Mouse (Mus musculus): ENCODE measurements at regions not wholly inside any gene's neighbourhood (a gene's known extent, or its start where the extent isn't known, plus 50 kb on each side); places are given as distances from the start of the nearest gene placed in this dataset.
A peak's percentile ranks its signal among the peaks of the same experiment; 100 is the strongest.
"Not testable (repeated sequence)": the region's sequence is repeated elsewhere in the genome, so short reads cannot be mapped to it uniquely, and the experiment has no call there.

GRCm38 (mm10) chr12:9655794-9656193 is 85.9 kb downstream of the Osr1 start:
- no peak for DNase-seq

GRCm38 (mm10) chr12:9656324-9656723 is 86.4 kb downstream of the Osr1 start:
- no peak for DNase-seq

- DNase-seq, result no peak
Measured at GRCm38 (mm10) chr12:9657199-9657766, 87.4 kb downstream of the Osr1 start.

GRCm38 (mm10) chr12:9657793-9658192 is 87.9 kb downstream of the Osr1 start:
- peak; percentile 11 to 42 for DNase-seq

GRCm38 (mm10) chr12:9660299-9660698 is 90.4 kb downstream of the Osr1 start:
- DNase-seq, result no peak

- DNase-seq, result no peak
Measured at GRCm38 (mm10) chr12:9688776-9689175, 118.9 kb downstream of the Osr1 start.

GRCm38 (mm10) chr12:9689541-9689940 is 119.6 kb downstream of the Osr1 start:
- DNase-seq, result no peak

- DNase-seq, result peak in 1 of 2 experiments; percentile 44
Measured at GRCm38 (mm10) chr12:9732921-9733320, 163.0 kb downstream of the Osr1 start.

GRCm38 (mm10) chr12:9744709-9745395 is 174.9 kb downstream of the Osr1 start:
- DNase-seq, result no peak

GRCm38 (mm10) chr12:9751261-9752078 is 181.6 kb downstream of the Osr1 start:
- no peak for DNase-seq

- DNase-seq, result no peak
Measured at GRCm38 (mm10) chr12:9752079-9752450, 182.1 kb downstream of the Osr1 start.

GRCm38 (mm10) chr12:9756411-9756810 is 186.5 kb downstream of the Osr1 start:
- peak in 1 of 2 experiments; percentile 36 for DNase-seq

GRCm38 (mm10) chr12:9760818-9761217 is 190.9 kb downstream of the Osr1 start:
- DNase-seq, result no peak

- not testable (repeated sequence) for DNase-seq
Measured at GRCm38 (mm10) chr12:9762291-9762811, 192.4 kb downstream of the Osr1 start.

GRCm38 (mm10) chr12:9762842-9763241 is 192.9 kb downstream of the Osr1 start:
- no peak for DNase-seq

- peak in 1 of 2 experiments; percentile 31 for DNase-seq
Measured at GRCm38 (mm10) chr12:9770908-9771307, 201.0 kb downstream of the Osr1 start.

GRCm38 (mm10) chr12:9772875-9773274 is 203.0 kb downstream of the Osr1 start:
- no peak for DNase-seq

GRCm38 (mm10) chr12:9802284-9802683 is 232.4 kb downstream of the Osr1 start:
- DNase-seq, result no peak

GRCm38 (mm10) chr12:9807406-9807805 is 237.5 kb downstream of the Osr1 start:
- DNase-seq, result no peak

- peak; percentile 4 to 31 for DNase-seq
Measured at GRCm38 (mm10) chr12:9833273-9833672, 263.4 kb downstream of the Osr1 start.

- DNase-seq, result no peak
Measured at GRCm38 (mm10) chr12:9839198-9839845, 269.4 kb downstream of the Osr1 start.

- DNase-seq, result no peak
Measured at GRCm38 (mm10) chr12:9839949-9840348, 270.0 kb downstream of the Osr1 start.

- no peak for DNase-seq
Measured at GRCm38 (mm10) chr12:9847034-9847433, 277.1 kb downstream of the Osr1 start.
